Mouse (Mus musculus) frontal cortex, postnatal 36 days (tissue): ENCODE measurements around the gene Zfyve21.
A peak's percentile ranks its signal among the peaks of the same experiment; 100 is the strongest.

Source experiments
- DNase-seq, 2 experiments: peaks; one replicate each; pipeline ENCODE4 v3.0.0; 2022; ENCODE audit warnings: low spot score in 2 of 2

Gene Zfyve21

GRCm38 (mm10) chr12:111842565-111843433 lies 28.8 kb downstream of the Zfyve21 start:
- DNase-seq = no peak

- no peak for DNase-seq
These were observed 29.5 kb downstream of the Zfyve21 start for GRCm38 (mm10) chr12:111843470-111843869.

- DNase-seq = no peak
These were observed 32.0 kb downstream of the Zfyve21 start for GRCm38 (mm10) chr12:111845953-111846352.

- DNase-seq = no peak
These were observed 32.8 kb downstream of the Zfyve21 start for GRCm38 (mm10) chr12:111846815-111847214.

- DNase-seq = no peak
These were observed 34.4 kb downstream of the Zfyve21 start for GRCm38 (mm10) chr12:111848300-111848798.

GRCm38 (mm10) chr12:111851235-111851634 lies 37.3 kb downstream of the Zfyve21 start:
- DNase-seq = no peak

- DNase-seq = no peak
These were observed 37.8 kb downstream of the Zfyve21 start for GRCm38 (mm10) chr12:111851745-111852144.

- no peak for DNase-seq
These were observed 39.1 kb downstream of the Zfyve21 start for GRCm38 (mm10) chr12:111853011-111853436.

GRCm38 (mm10) chr12:111853546-111853945 lies 39.6 kb downstream of the Zfyve21 start:
- DNase-seq = no peak

GRCm38 (mm10) chr12:111855448-111855847 lies 41.5 kb downstream of the Zfyve21 start:
- no peak for DNase-seq

GRCm38 (mm10) chr12:111864206-111864824 lies 50.3 kb downstream of the Zfyve21 start:
- no peak for DNase-seq

GRCm38 (mm10) chr12:111869806-111870205 lies 55.8 kb downstream of the Zfyve21 start:
- DNase-seq = no peak

- DNase-seq = no peak
These were observed 56.8 kb downstream of the Zfyve21 start for GRCm38 (mm10) chr12:111870811-111871210.

GRCm38 (mm10) chr12:111872079-111872478 lies 58.1 kb downstream of the Zfyve21 start:
- no peak for DNase-seq

GRCm38 (mm10) chr12:111874601-111875140 lies 60.7 kb downstream of the Zfyve21 start:
- no peak for DNase-seq

GRCm38 (mm10) chr12:111875499-111875898 lies 61.5 kb downstream of the Zfyve21 start:
- no peak for DNase-seq

- DNase-seq = peak; percentile 72 to 74
These were observed 64.2 kb downstream of the Zfyve21 start for GRCm38 (mm10) chr12:111878213-111878612.
